ENCODE assay signal across 13 mouse cellular contexts in genomic region chr7:116735676-116736075, GRCm38 (mm10).
"Had no signal": no experiment of that assay in that cellular context is flagged by ENCODE, and none has a peak within 500 bp of the region (broad histone marks: within the 10 kb centered on the region; RNA-seq: fewer than 3 reads in every experiment).

No protein-coding gene starts in this region.

- DNase-seq: kidney, postnatal 25 days; lung, embryonic 14.5 days; lung, postnatal 10 days; lung, postnatal 4 days; right cerebral cortex, adult 18-20 months; right cerebral cortex, postnatal 25 days; thymus, postnatal 14 days had no signal

- H3K4me3 ChIP-seq: left cerebral cortex, adult 2 months; limb, embryonic 15.5 days; liver, embryonic 12.5 days; midbrain, embryonic 15.5 days had no signal

- H3K9me3 ChIP-seq: limb, embryonic 15.5 days; liver, embryonic 12.5 days; midbrain, embryonic 15.5 days had no signal

- ATAC-seq: liver, embryonic 12.5 days; midbrain, embryonic 15.5 days had no signal

- H3K36me3 ChIP-seq: limb, embryonic 15.5 days; liver, embryonic 12.5 days; midbrain, embryonic 15.5 days had no signal

- H3K27ac ChIP-seq: left cerebral cortex, adult 2 months; limb, embryonic 15.5 days; liver, embryonic 12.5 days; midbrain, embryonic 15.5 days; stomach, postnatal 0 days had no signal

- H3K4me2 ChIP-seq: limb, embryonic 15.5 days; liver, embryonic 12.5 days; lung, embryonic 14.5 days; midbrain, embryonic 11.5 days; midbrain, embryonic 15.5 days had no signal

- H3K27me3 ChIP-seq: limb, embryonic 15.5 days; liver, embryonic 12.5 days; midbrain, embryonic 15.5 days had no signal

- H3K4me1 ChIP-seq: limb, embryonic 15.5 days; liver, embryonic 12.5 days; midbrain, embryonic 15.5 days had no signal

- H3K9ac ChIP-seq: limb, embryonic 15.5 days; liver, embryonic 12.5 days; lung, embryonic 14.5 days; midbrain, embryonic 15.5 days had no signal
